Mouse (Mus musculus) heart, postnatal 4 days (tissue): ENCODE measurements around the gene Tcf25. TPM values are rescaled to one million over a fixed set of nuclear protein-coding genes. Genes with fewer than 3 reads are reported as not detected.
"Not testable (repeated sequence)": the region's sequence is repeated elsewhere in the genome, so short reads cannot be mapped to it uniquely, and the experiment has no call there.

ENCODE experiments used
- DNase-seq: peaks from one replicate; pipeline ENCODE4 v3.0.0; 2021
- total RNA-seq, 2 experiments: library from RNA; stranded (reverse); gene quantifications; 2 replicates each; pipeline ENCODE4 v1.2.3; 2021

Gene Tcf25
- total RNA-seq, 2 experiments from 2014 or later: 174 to 178 TPM

GRCm38 (mm10) chr8:123411246-123411645 lies 37.7 kb downstream of the Tcf25 start, which contains the start of gene Tubb3:
Gene Tubb3, plus strand, starts transcription at chr8:123411424.
- peak; percentile 43 for DNase-seq

- no peak for DNase-seq
These were observed 38.3 kb downstream of the Tcf25 start for GRCm38 (mm10) chr8:123411781-123412327.

- DNase-seq: no peak
These were observed 39.1 kb downstream of the Tcf25 start for GRCm38 (mm10) chr8:123412560-123413170.

GRCm38 (mm10) chr8:123414255-123414654 lies 40.7 kb downstream of the Tcf25 start:
- DNase-seq: no peak

GRCm38 (mm10) chr8:123414997-123415696 lies 41.6 kb downstream of the Tcf25 start:
- DNase-seq: not testable (repeated sequence)

- DNase-seq: no peak
These were observed 42.7 kb downstream of the Tcf25 start for GRCm38 (mm10) chr8:123415967-123416943.

GRCm38 (mm10) chr8:123416944-123417555 lies 43.5 kb downstream of the Tcf25 start:
- no peak for DNase-seq

GRCm38 (mm10) chr8:123419711-123420110 lies 46.2 kb downstream of the Tcf25 start:
- no peak for DNase-seq

GRCm38 (mm10) chr8:123420525-123421281 lies 47.1 kb downstream of the Tcf25 start:
- no peak for DNase-seq

- no peak for DNase-seq
These were observed 47.8 kb downstream of the Tcf25 start for GRCm38 (mm10) chr8:123421325-123421724.

- peak; percentile 82 for DNase-seq
These were observed 48.7 kb downstream of the Tcf25 start for GRCm38 (mm10) chr8:123422056-123422780.

GRCm38 (mm10) chr8:123422781-123423159 lies 49.2 kb downstream of the Tcf25 start:
- DNase-seq: no peak

- no peak for DNase-seq
These were observed 49.9 kb downstream of the Tcf25 start, which contains the start of gene Def8 for GRCm38 (mm10) chr8:123423441-123423840. Gene Def8, plus strand, starts transcription at chr8:123423527.

GRCm38 (mm10) chr8:123426511-123427509 lies 53.3 kb downstream of the Tcf25 start:
- no peak for DNase-seq

- no peak for DNase-seq
These were observed 54.2 kb downstream of the Tcf25 start for GRCm38 (mm10) chr8:123427639-123428275.

- no peak for DNase-seq
These were observed 54.9 kb downstream of the Tcf25 start for GRCm38 (mm10) chr8:123428343-123428893.

- DNase-seq: no peak
These were observed 55.6 kb downstream of the Tcf25 start for GRCm38 (mm10) chr8:123428939-123429721.

- not testable (repeated sequence) for DNase-seq
These were observed 56.1 kb downstream of the Tcf25 start for GRCm38 (mm10) chr8:123429722-123430013.
